Mouse (Mus musculus) embryonic facial prominence, embryonic 15.5 days (tissue): Measurements from ENCODE around the gene Chuk. TPM values are rescaled to one million over a fixed set of nuclear protein-coding genes. Genes with fewer than 3 reads are reported as not detected.
A peak's percentile ranks its signal among the peaks of the same experiment; 100 is the strongest.

Source experiments
- ATAC-seq: fragments of 200-750 bp; cut with Nextera tagmentation; 2 replicates; pipeline ENCODE4 v1.8.0; 2017; ENCODE audit warnings: low read depth, moderate TSS enrichment; ENCODE audit not compliant: insufficient number of reproducible peaks, low FRiP score, low TSS enrichment
- H3K27ac ChIP-seq: fragments of 300-500 bp; sonication (generic); replicated peaks from 2 replicates; pipeline ENCODE4 v1.5.1; 2015; ENCODE audit warnings: mild to moderate bottlenecking, inconsistent platforms
- H3K27me3 ChIP-seq: fragments of 300-500 bp; sonication (generic); 2 replicates; pipeline ENCODE4 v1.6.1; 2015; ENCODE audit warnings: inconsistent platforms
- H3K36me3 ChIP-seq: fragments of 300-500 bp; sonication (generic); 2 replicates; pipeline ENCODE4 v1.6.1; 2015; ENCODE audit warnings: mild to moderate bottlenecking, inconsistent platforms
- H3K4me1 ChIP-seq: fragments of 300-500 bp; sonication (generic); 2 replicates; pipeline ENCODE4 v1.6.1; 2015; ENCODE audit warnings: inconsistent platforms
- H3K4me2 ChIP-seq: fragments of 300-500 bp; sonication (generic); replicated peaks from 2 replicates; pipeline ENCODE4 v1.6.1; 2015; ENCODE audit warnings: mild to moderate bottlenecking, inconsistent platforms
- H3K4me3 ChIP-seq: fragments of 300-500 bp; sonication (generic); replicated peaks from 2 replicates; pipeline ENCODE4 v1.5.1; 2015; ENCODE audit warnings: mild to moderate bottlenecking, inconsistent platforms
- H3K9ac ChIP-seq: fragments of 300-500 bp; sonication (generic); 2 replicates; pipeline ENCODE4 v1.6.1; 2015; ENCODE audit warnings: inconsistent platforms
- H3K9me3 ChIP-seq: fragments of 300-500 bp; sonication (generic); replicated peaks from 2 replicates; pipeline ENCODE4 v1.6.1; 2016; ENCODE audit warnings: inconsistent platforms
- WGBS: fragments of 180-500 bp; shearing (Covaris S2); methylation state at CpG from one replicate; pipeline ENCODE4 v1.1.7; 2015; 5-methylcytosine and 5-hydroxymethylcytosine counted together
- polyA plus RNA-seq: library from polyadenylated mRNA; unstranded; fragments of >200 nt; fragmentation: Nextera tagmentation; extraction: Ambion mirVana; gene quantifications from 2 replicates; pipeline ENCODE4 v1.2.1, GENCODE M21; 2015

Chuk gene
- polyA plus RNA-seq, 1 experiment from 2014 or later: 41.5 TPM

- Histone ChIP-seq H3K9me3 (no peaks in the 10 kb centered on the region), H3K36me3 (peaks cover 5% of the 10 kb centered on the region), H3K9ac (no peak overlapping the region), H3K27ac (no peak overlapping the region), H3K4me2 (no peak overlapping the region), H3K4me1 (peaks cover 12% of the 10 kb centered on the region), H3K27me3 (no peaks in the 10 kb centered on the region), H3K4me3 (no peak overlapping the region)
- 79% methylated on average over 1 of the region's 1 CpGs for WGBS
- no peak for ATAC-seq
These were observed 2.9 kb downstream of the Chuk start for GRCm38 (mm10) chr19:44104393-44104792.

- no peaks in the 10 kb centered on the region for H3K9me3 ChIP-seq
- H3K4me1 ChIP-seq: peaks cover 11% of the 10 kb centered on the region
- no peak overlapping the region for H3K4me3 ChIP-seq
- H3K36me3 ChIP-seq: 0 out of 2 replicates have a peak, but pooled peaks cover 6% of the 10 kb centered on the region
- no peak overlapping the region for H3K9ac ChIP-seq
- WGBS: 89% methylated on average over 3 of the region's 3 CpGs
- ATAC-seq: no peak
- H3K27ac ChIP-seq: no peak overlapping the region
- H3K27me3 ChIP-seq: no peaks in the 10 kb centered on the region
- H3K4me2 ChIP-seq: no peak overlapping the region
These were observed 4.3 kb downstream of the Chuk start for GRCm38 (mm10) chr19:44103001-44103400.

- Histone ChIP-seq H3K4me3 (no peak overlapping the region), H3K4me1 (no peaks in the 10 kb centered on the region), H3K36me3 (peaks cover 19% of the 10 kb centered on the region), H3K4me2 (no peak overlapping the region), H3K27ac (no peak overlapping the region), H3K9ac (no peak overlapping the region), H3K27me3 (no peaks in the 10 kb centered on the region), H3K9me3 (no peaks in the 10 kb centered on the region)
- no peak for ATAC-seq
These were observed 6.4 kb downstream of the Chuk start for GRCm38 (mm10) chr19:44100840-44101239.

GRCm38 (mm10) chr19:44086278-44086677, 21.0 kb downstream of the Chuk start:
- Histone ChIP-seq H3K9me3 (no peaks in the 10 kb centered on the region), H3K4me2 (no peak overlapping the region), H3K9ac (no peak overlapping the region), H3K4me1 (no peaks in the 10 kb centered on the region), H3K27me3 (no peaks in the 10 kb centered on the region), H3K4me3 (no peak overlapping the region), H3K36me3 (peaks cover 20% of the 10 kb centered on the region), H3K27ac (no peak overlapping the region)
- ATAC-seq: no peak
- 76% methylated on average over 3 of the region's 3 CpGs for WGBS

- Histone ChIP-seq H3K4me2 (no peak overlapping the region), H3K27me3 (no peaks in the 10 kb centered on the region), H3K9ac (no peak overlapping the region), H3K4me3 (no peak overlapping the region), H3K27ac (no peak overlapping the region), H3K9me3 (no peaks in the 10 kb centered on the region), H3K4me1 (no peaks in the 10 kb centered on the region), H3K36me3 (peaks cover 40% of the 10 kb centered on the region)
- WGBS: 81% methylated on average over 2 of the region's 2 CpGs
- no peak for ATAC-seq
These were observed 26.4 kb downstream of the Chuk start for GRCm38 (mm10) chr19:44080920-44081319.

GRCm38 (mm10) chr19:44080023-44080422, 27.3 kb downstream of the Chuk start:
- H3K36me3 ChIP-seq: peaks cover 48% of the 10 kb centered on the region
- no peaks in the 10 kb centered on the region for H3K4me1 ChIP-seq
- WGBS: 86% methylated on average over 2 of the region's 2 CpGs
- no peak overlapping the region for H3K9ac ChIP-seq
- no peaks in the 10 kb centered on the region for H3K27me3 ChIP-seq
- no peak overlapping the region for H3K4me3 ChIP-seq
- no peak overlapping the region for H3K27ac ChIP-seq
- no peak overlapping the region for H3K4me2 ChIP-seq
- ATAC-seq: no peak
- H3K9me3 ChIP-seq: no peaks in the 10 kb centered on the region

GRCm38 (mm10) chr19:44077024-44077423, 30.3 kb downstream of the Chuk start:
- H3K4me3 ChIP-seq: no peak overlapping the region
- no peaks in the 10 kb centered on the region for H3K9me3 ChIP-seq
- H3K9ac ChIP-seq: no peak overlapping the region
- no peak overlapping the region for H3K27ac ChIP-seq
- WGBS: 81% methylated on average over 4 of the region's 4 CpGs
- H3K4me1 ChIP-seq: no peaks in the 10 kb centered on the region
- no peak for ATAC-seq
- H3K4me2 ChIP-seq: no peak overlapping the region
- no peaks in the 10 kb centered on the region for H3K27me3 ChIP-seq
- peaks cover 45% of the 10 kb centered on the region for H3K36me3 ChIP-seq

- ATAC-seq: no peak
- no peak overlapping the region for H3K4me2 ChIP-seq
- WGBS: 62% methylated on average over 9 of the region's 9 CpGs
These were observed 30.8 kb downstream of the Chuk start for GRCm38 (mm10) chr19:44076457-44076856.

GRCm38 (mm10) chr19:44074986-44075385, 32.3 kb downstream of the Chuk start:
- Histone ChIP-seq H3K4me3 (no peak overlapping the region), H3K9me3 (no peaks in the 10 kb centered on the region), H3K27me3 (no peaks in the 10 kb centered on the region), H3K36me3 (peaks cover 39% of the 10 kb centered on the region), H3K9ac (no peak overlapping the region), H3K27ac (no peak overlapping the region), H3K4me2 (no peak overlapping the region), H3K4me1 (peaks cover 9% of the 10 kb centered on the region)
- ATAC-seq: no peak
- WGBS: 73% methylated on average over 11 of the region's 11 CpGs

More at GRCm38 (mm10) chr19:44076457-44076856, 30.8 kb downstream of the Chuk start:
- peaks cover 2% of the 10 kb centered on the region; the same call in 1 of the 2 replicates for H3K4me1 ChIP-seq
- peaks cover 45% of the 10 kb centered on the region for H3K36me3 ChIP-seq
- H3K27me3 ChIP-seq: no peaks in the 10 kb centered on the region
- no peak overlapping the region for H3K9ac ChIP-seq
- H3K27ac ChIP-seq: no peak overlapping the region
- H3K4me3 ChIP-seq: no peak overlapping the region
- no peaks in the 10 kb centered on the region for H3K9me3 ChIP-seq

- Histone ChIP-seq H3K27ac (no peak overlapping the region), H3K9ac (no peak overlapping the region), H3K4me1 (peaks cover 18% of the 10 kb centered on the region), H3K27me3 (no peaks in the 10 kb centered on the region), H3K4me3 (no peak overlapping the region), H3K9me3 (no peaks in the 10 kb centered on the region), H3K4me2 (no peak overlapping the region), H3K36me3 (peaks cover 11% of the 10 kb centered on the region)
- ATAC-seq: no peak
- 62% methylated on average over 5 of the region's 5 CpGs for WGBS
These were observed 36.1 kb downstream of the Chuk start for GRCm38 (mm10) chr19:44071166-44071565.

- no peaks in the 10 kb centered on the region for H3K27me3 ChIP-seq
- 4% methylated on average over 4 of the region's 4 CpGs for WGBS
- H3K9ac ChIP-seq: peak overlapping the region; percentile 77
- peaks cover 18% of the 10 kb centered on the region for H3K4me1 ChIP-seq
- H3K27ac ChIP-seq: peak overlapping the region; percentile 56; the same call in 1 of the 2 replicates
- H3K36me3 ChIP-seq: peaks cover 6% of the 10 kb centered on the region; the same call in 1 of the 2 replicates
- ATAC-seq: no peak; the same call in 1 of the 2 replicates
- peak overlapping the region; percentile 77 for H3K4me2 ChIP-seq
- H3K9me3 ChIP-seq: no peaks in the 10 kb centered on the region
- peak overlapping the region; percentile 78 for H3K4me3 ChIP-seq
These were observed 37.4 kb downstream of the Chuk start for GRCm38 (mm10) chr19:44069914-44070232.

- H3K9me3 ChIP-seq: no peaks in the 10 kb centered on the region
- H3K4me3 ChIP-seq: peak within 1 kb of the TSS; percentile 78
- peak within 1 kb of the TSS; percentile 77 for H3K4me2 ChIP-seq
- peaks cover 11% of the 10 kb centered on the region; the same call in 1 of the 2 replicates for H3K36me3 ChIP-seq
- peaks cover 18% of the 10 kb centered on the region for H3K4me1 ChIP-seq
- H3K9ac ChIP-seq: peak within 1 kb of the TSS; percentile 77
- peak; percentile 92 for ATAC-seq
- peak within 1 kb of the TSS; percentile 80 for H3K27ac ChIP-seq
- no peaks in the 10 kb centered on the region for H3K27me3 ChIP-seq
- WGBS: under 1% methylated on average over 74 of the region's 75 CpGs
These were observed 38.0 kb downstream of the Chuk start, which contains the start of gene Erlin1 for GRCm38 (mm10) chr19:44069121-44069913. Gene Erlin1 (minus strand): TSS chr19:44069785.
